28 mouse cellular contexts compared by ENCODE assay signal in the genomic region with DNA sequence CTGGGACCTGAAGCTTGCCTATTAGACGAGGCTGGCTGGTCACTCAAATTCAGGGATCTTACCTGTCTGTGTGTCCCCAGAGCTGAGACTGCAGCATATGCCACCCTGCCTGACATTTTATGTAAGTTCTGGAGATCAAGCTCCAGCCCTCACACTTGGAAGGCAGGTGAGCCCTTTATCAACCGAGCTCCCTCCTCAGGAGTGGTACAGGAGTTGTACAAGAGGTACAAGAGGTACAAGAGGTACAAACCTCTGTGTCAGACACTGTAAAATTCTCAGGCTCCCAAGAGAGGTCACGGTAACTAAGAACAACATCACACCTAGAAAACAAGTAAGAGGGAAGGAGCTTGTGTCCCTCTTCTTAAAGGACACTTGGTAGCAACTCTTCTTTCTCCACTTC.
"Had no signal": no experiment of that assay in that cellular context is flagged by ENCODE, and none has a peak within 500 bp of the region (broad histone marks: within the 10 kb centered on the region; RNA-seq: fewer than 3 reads in every experiment).

No protein-coding gene starts in this region.

- DNase-seq: layer of hippocampus, postnatal 36 days; left cerebral cortex, postnatal 4 days; liver; liver, embryonic 13.5 days; liver, postnatal 0 days; lung, embryonic 14.5 days; midbrain, embryonic 14.5 days had no signal

- H3K27ac ChIP-seq: left cerebral cortex, adult 2 months; limb, embryonic 10.5 days; limb, embryonic 12.5 days; limb, embryonic 13.5 days; limb, embryonic 15.5 days; liver, embryonic 12.5 days; liver, embryonic 13.5 days; liver, embryonic 14.5 days; liver, embryonic 15.5 days; lung, embryonic 15.5 days; macrophage; midbrain, embryonic 10.5 days; midbrain, embryonic 12.5 days; midbrain, embryonic 13.5 days; midbrain, embryonic 15.5 days; neural tube, embryonic 12.5 days; neural tube, embryonic 13.5 days had no signal

- H3K9me3 ChIP-seq: limb, embryonic 10.5 days; limb, embryonic 12.5 days; limb, embryonic 13.5 days; limb, embryonic 15.5 days; liver, embryonic 12.5 days; liver, embryonic 13.5 days; liver, embryonic 15.5 days; lung, embryonic 15.5 days; megakaryocyte, embryonic 14.5 days; midbrain, embryonic 10.5 days; midbrain, embryonic 12.5 days; midbrain, embryonic 13.5 days; midbrain, embryonic 15.5 days; neural tube, embryonic 12.5 days; neural tube, embryonic 13.5 days had no signal

- H3K4me2 ChIP-seq: limb, embryonic 12.5 days; limb, embryonic 13.5 days; limb, embryonic 15.5 days; liver, embryonic 11.5 days; liver, embryonic 12.5 days; liver, embryonic 13.5 days; liver, embryonic 15.5 days; lung, embryonic 14.5 days; lung, embryonic 15.5 days; midbrain, embryonic 11.5 days; midbrain, embryonic 12.5 days; midbrain, embryonic 13.5 days; midbrain, embryonic 15.5 days; neural tube, embryonic 12.5 days; neural tube, embryonic 13.5 days had no signal

- H3K4me1 ChIP-seq: limb, embryonic 12.5 days; limb, embryonic 13.5 days; limb, embryonic 15.5 days; liver, embryonic 12.5 days; liver, embryonic 15.5 days; midbrain, embryonic 12.5 days; midbrain, embryonic 15.5 days; neural tube, embryonic 12.5 days had no signal

- H3K9ac ChIP-seq: limb, embryonic 12.5 days; limb, embryonic 13.5 days; limb, embryonic 15.5 days; liver, embryonic 12.5 days; liver, embryonic 13.5 days; liver, embryonic 14.5 days; liver, embryonic 15.5 days; liver, postnatal 0 days; lung, embryonic 14.5 days; lung, embryonic 15.5 days; midbrain, embryonic 12.5 days; midbrain, embryonic 13.5 days; midbrain, embryonic 15.5 days; neural tube, embryonic 12.5 days; neural tube, embryonic 13.5 days had no signal

- ATAC-seq: liver, embryonic 12.5 days; liver, postnatal 0 days; midbrain, embryonic 13.5 days; midbrain, embryonic 15.5 days; midbrain, embryonic 16.5 days had no signal

- H3K27me3 ChIP-seq: limb, embryonic 12.5 days; limb, embryonic 13.5 days; limb, embryonic 15.5 days; liver, embryonic 12.5 days; liver, embryonic 13.5 days; liver, embryonic 15.5 days; lung, embryonic 15.5 days; midbrain, embryonic 12.5 days; midbrain, embryonic 13.5 days; midbrain, embryonic 15.5 days; neural tube, embryonic 12.5 days; neural tube, embryonic 13.5 days had no signal

- H3K36me3 ChIP-seq: limb, embryonic 15.5 days; liver, embryonic 12.5 days; liver, embryonic 13.5 days; liver, embryonic 15.5 days; lung, embryonic 15.5 days; midbrain, embryonic 15.5 days had no signal

- H3K4me3 ChIP-seq: left cerebral cortex, adult 2 months; limb, embryonic 10.5 days; limb, embryonic 12.5 days; limb, embryonic 13.5 days; limb, embryonic 15.5 days; liver, embryonic 12.5 days; liver, embryonic 13.5 days; liver, embryonic 15.5 days; lung, embryonic 15.5 days; megakaryocyte, embryonic 14.5 days; midbrain, embryonic 10.5 days; midbrain, embryonic 12.5 days; midbrain, embryonic 13.5 days; midbrain, embryonic 15.5 days; myocyte; neural tube, embryonic 12.5 days; neural tube, embryonic 13.5 days had no signal
